Mouse (Mus musculus) heart, adult 2 months (tissue): Measurements from ENCODE around the gene Adamts16. TPM values are rescaled to one million over a fixed set of nuclear protein-coding genes. Genes with fewer than 3 reads are reported as not detected.

Source experiments
- DNase-seq, 2 experiments: peaks; one replicate each; pipeline ENCODE4 v3.0.0; 2021
- H3K27ac ChIP-seq: fragments of 200-600 bp; 2 replicates; pipeline ENCODE4 v1.8.1; 2022
- H3K27me3 ChIP-seq: fragments of 200-500 bp; 2 replicates; pipeline ENCODE4 v1.6.1; 2012; ENCODE audit warnings: mild to moderate bottlenecking, low read length, inconsistent platforms, mixed read lengths; ENCODE audit not compliant: control insufficient read depth, insufficient read depth
- H3K36me3 ChIP-seq: fragments of 200-500 bp; 2 replicates; pipeline ENCODE4 v1.6.1; 2012; ENCODE audit warnings: low read length, inconsistent platforms; ENCODE audit not compliant: control insufficient read depth, insufficient read depth
- H3K4me1 ChIP-seq: fragments of 200-500 bp; 2 replicates; pipeline ENCODE4 v1.6.1; 2011; ENCODE audit warnings: low read length; ENCODE audit not compliant: control insufficient read depth, insufficient read depth
- H3K4me3 ChIP-seq: fragments of 200-600 bp; 2 replicates; pipeline ENCODE4 v1.8.1; 2022
- H3K79me2 ChIP-seq: fragments of 200-500 bp; replicated peaks from 2 replicates; pipeline ENCODE4 v1.6.1; 2012; ENCODE audit warnings: mild to moderate bottlenecking, inconsistent platforms, low read length, moderate library complexity, mixed read lengths; ENCODE audit not compliant: control insufficient read depth, insufficient read depth
- H3K9ac ChIP-seq: fragments of 200-500 bp; 2 replicates; pipeline ENCODE4 v1.6.1; 2012; ENCODE audit warnings: low read depth, mild to moderate bottlenecking, control low read depth, inconsistent platforms, low read length, mixed read lengths
- CTCF ChIP-seq: fragments of 200-600 bp; IDR thresholded peaks from 2 replicates; pipeline ENCODE4 v1.8.1; 2022; ENCODE audit warnings: antibody characterized with exemption, mild to moderate bottlenecking, moderate library complexity
- EP300 ChIP-seq: fragments of 200-500 bp; IDR thresholded peaks from 2 replicates; pipeline ENCODE4 v1.6.1; 2011; ENCODE audit warnings: low read depth, low read length, control low read depth; ENCODE audit not compliant: insufficient read depth
- POLR2A ChIP-seq: fragments of 200-500 bp; IDR thresholded peaks from 2 replicates; pipeline ENCODE4 v1.6.1; 2011; ENCODE audit warnings: mild to moderate bottlenecking, low read depth, low read length, control low read depth; ENCODE audit not compliant: insufficient read depth
- WGBS: fragments of 180-500 bp; shearing (Covaris S2); methylation state at CpG from one replicate; pipeline ENCODE4 v1.1.7; 2018; 5-methylcytosine and 5-hydroxymethylcytosine counted together
- intact Hi-C: fragments of 180-260 bp; cut with DNase I; formaldehyde crosslinking; loops from one replicate; pipeline ENCODE4 v1.15.1; 2025
- polyA plus RNA-seq: library from polyadenylated mRNA; depleted of rRNA; stranded (reverse); fragments of >200 nt; gene quantifications from 2 replicates; pipeline ENCODE4 v1.2.3, GENCODE M21; 2012
- total RNA-seq, 2 experiments: library from RNA; stranded (reverse); gene quantifications; 2 replicates each; pipeline ENCODE4 v1.2.3; 2021

The Adamts16 gene
- total and polyA plus RNA-seq, 3 experiments: 0.04 TPM; not detected in 2

DNA sequence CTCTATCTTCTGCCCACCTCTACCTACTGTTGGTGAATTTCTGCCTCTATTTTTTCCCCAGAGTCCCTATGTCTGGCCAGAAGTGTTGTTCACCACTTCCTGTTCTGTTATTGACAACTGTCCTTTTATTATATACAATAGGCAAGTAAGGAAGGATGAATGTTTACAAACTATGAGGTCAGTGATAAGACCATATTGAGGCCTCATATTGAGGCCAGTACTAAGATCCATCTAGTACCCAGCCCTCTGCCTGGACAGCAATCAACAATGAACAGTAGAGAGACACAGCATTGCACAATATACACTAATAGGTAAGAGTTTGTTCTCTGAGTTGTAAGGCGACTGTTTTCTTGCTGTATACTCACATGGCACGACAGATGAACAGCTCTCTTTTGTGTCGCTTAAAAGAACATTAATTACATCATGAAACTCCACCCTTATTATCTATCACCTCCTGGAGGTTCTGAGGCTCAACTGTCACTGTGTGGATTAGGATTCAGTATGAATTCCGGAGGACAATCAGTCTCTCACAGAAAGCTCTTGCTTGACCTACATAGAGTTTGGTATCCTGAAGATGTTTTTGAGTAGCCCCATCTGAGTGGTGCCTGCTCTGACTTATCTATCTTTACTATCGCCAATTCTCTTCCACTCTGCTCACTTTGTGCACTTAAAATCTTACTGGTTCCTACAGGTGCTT, 134.3 kb downstream of the Adamts16 start:
- no peak overlapping the region for H3K27ac ChIP-seq
- WGBS: 87% methylated on average over 5 of the region's 5 CpGs
- no peaks in the 10 kb centered on the region for H3K27me3 ChIP-seq
- intact Hi-C loops: no loop called here
- H3K36me3 ChIP-seq: no peaks in the 10 kb centered on the region; the same call in 1 of the 2 replicates
- DNase-seq: no peak
- TF ChIP-seq CTCF (no peak), EP300 (no peak), POLR2A (no peak)
- H3K4me3 ChIP-seq: no peak overlapping the region
- H3K9ac ChIP-seq: no peak overlapping the region
- no peaks in the 10 kb centered on the region for H3K4me1 ChIP-seq
- H3K79me2 ChIP-seq: no peaks in the 10 kb centered on the region

DNA sequence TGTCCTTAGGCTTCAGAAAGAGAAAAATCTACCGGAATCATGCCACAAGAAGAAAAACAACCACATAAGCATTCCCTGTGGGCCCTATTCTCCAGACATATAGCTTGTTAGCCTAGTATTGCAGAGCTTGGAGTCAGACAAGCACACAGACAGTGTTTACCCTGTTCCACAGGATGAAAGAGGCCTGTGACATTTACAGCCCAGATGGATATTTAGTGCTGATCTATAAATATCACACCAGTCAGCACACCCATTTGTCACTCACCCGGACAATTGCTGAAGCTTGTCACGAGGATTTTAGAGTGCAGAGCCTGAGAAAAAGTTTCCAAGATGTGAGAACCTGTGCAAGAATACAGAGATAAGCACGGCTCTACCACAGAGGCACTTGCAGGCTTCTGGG, 138.7 kb downstream of the Adamts16 start:
- Histone ChIP-seq H3K9ac (no peak overlapping the region), H3K27ac (no peak overlapping the region), H3K4me1 (no peaks in the 10 kb centered on the region), H3K36me3 (no peaks in the 10 kb centered on the region; the same call in 1 of the 2 replicates), H3K79me2 (no peaks in the 10 kb centered on the region), H3K27me3 (no peaks in the 10 kb centered on the region), H3K4me3 (no peak overlapping the region)
- TF ChIP-seq EP300: no peak
- TF ChIP-seq CTCF: no peak
- no peak for TF ChIP-seq POLR2A
- DNase-seq: no peak
- WGBS: 21% methylated on average over 4 of the region's 4 CpGs
- intact Hi-C loops: no loop called here

DNA sequence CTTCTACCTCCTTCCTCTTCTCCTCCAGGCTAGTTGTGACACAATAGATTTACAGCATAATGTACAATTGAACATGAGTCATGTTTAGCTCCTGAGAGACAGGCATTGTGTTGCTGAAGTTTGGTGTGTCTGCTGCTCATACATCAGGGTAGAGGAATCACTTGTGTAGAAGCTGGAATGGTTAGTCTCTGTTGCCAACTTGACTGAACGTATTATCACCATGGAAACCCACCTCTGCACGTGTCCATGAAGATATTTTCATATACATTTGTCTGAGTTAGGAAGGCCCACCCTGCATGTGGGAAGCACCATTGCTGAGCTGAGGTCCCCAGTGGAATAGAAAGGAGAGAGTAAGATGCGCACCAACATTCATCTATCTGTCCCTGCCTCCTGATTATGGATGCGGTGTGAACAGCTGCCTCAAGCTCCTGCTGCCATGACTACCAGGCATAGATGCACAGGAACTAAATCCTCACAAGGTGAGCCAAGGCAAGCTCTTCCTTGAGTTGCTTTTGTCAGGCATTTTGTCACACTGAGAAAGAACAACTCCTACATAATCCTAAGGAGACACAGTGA, 142.7 kb downstream of the Adamts16 start:
- Histone ChIP-seq H3K27me3 (no peaks in the 10 kb centered on the region), H3K4me1 (no peaks in the 10 kb centered on the region), H3K36me3 (no peaks in the 10 kb centered on the region; the same call in 1 of the 2 replicates), H3K79me2 (no peaks in the 10 kb centered on the region), H3K4me3 (no peak overlapping the region), H3K27ac (no peak overlapping the region), H3K9ac (no peak overlapping the region)
- no peak for DNase-seq
- WGBS: 78% methylated on average over 4 of the region's 4 CpGs
- TF ChIP-seq CTCF: no peak
- TF ChIP-seq POLR2A: no peak
- TF ChIP-seq EP300: no peak
- intact Hi-C loops: no loop called here

GRCm38 (mm10) chr13:70689452-70689960, 152.1 kb downstream of the Adamts16 start:
- no peak overlapping the region for H3K9ac ChIP-seq
- H3K36me3 ChIP-seq: no peaks in the 10 kb centered on the region
- WGBS: 38% methylated on average over 2 of the region's 2 CpGs
- H3K4me3 ChIP-seq: no peak overlapping the region
- TF ChIP-seq POLR2A: no peak
- no peak for TF ChIP-seq CTCF
- TF ChIP-seq EP300: no peak
- intact Hi-C loops: no loop called here
- no peaks in the 10 kb centered on the region for H3K79me2 ChIP-seq
- no peaks in the 10 kb centered on the region for H3K4me1 ChIP-seq
- no peaks in the 10 kb centered on the region for H3K27me3 ChIP-seq
- DNase-seq: no peak
- H3K27ac ChIP-seq: no peak overlapping the region

GRCm38 (mm10) chr13:70685825-70686224, 155.8 kb downstream of the Adamts16 start:
- H3K9ac ChIP-seq: no peak overlapping the region
- H3K79me2 ChIP-seq: no peaks in the 10 kb centered on the region
- DNase-seq: no peak
- H3K4me3 ChIP-seq: no peak overlapping the region
- H3K36me3 ChIP-seq: no peaks in the 10 kb centered on the region
- intact Hi-C loops: no loop called here
- H3K27ac ChIP-seq: no peak overlapping the region
- WGBS: 73% methylated on average over 5 of the region's 5 CpGs
- H3K4me1 ChIP-seq: no peaks in the 10 kb centered on the region
- TF ChIP-seq CTCF (no peak), EP300 (no peak), POLR2A (no peak)
- H3K27me3 ChIP-seq: no peaks in the 10 kb centered on the region
